ENCODE assay signal across 8 mouse cellular contexts in genomic region chr2:131187602-131187922, GRCm38 (mm10). TPM values are rescaled to one million over a fixed set of nuclear protein-coding genes. Genes with fewer than 3 reads are reported as not detected.
DNase-seq lines count a peak whose midpoint lies in the region; ATAC-seq and TF ChIP-seq lines count a peak whose summit lies in the region.

No protein-coding gene starts in this region.

- H3K9me3 ChIP-seq in kidney, embryonic 14.5 days (ENCODE audit: control insufficient read depth, low read length) = no peaks in the 10 kb centered on the region
- no peaks in the 10 kb centered on the region for H3K9me3 ChIP-seq in embryonic facial prominence, embryonic 10.5 days
- H3K9me3 ChIP-seq in hindbrain, postnatal 0 days (ENCODE audit: low read length) = no peaks in the 10 kb centered on the region

- 25% methylated on average over 3 of the region's 3 CpGs for WGBS in kidney, embryonic 14.5 days
- 27% methylated on average over 3 of the region's 3 CpGs for WGBS in embryonic facial prominence, embryonic 10.5 days
- WGBS in hindbrain, postnatal 0 days = 25% methylated on average over 3 of the region's 3 CpGs

- peak overlapping the region; percentile 38; the same call in 1 of the 2 replicates for H3K27ac ChIP-seq in kidney, embryonic 14.5 days (ENCODE audit: low read depth, low read length)
- peak overlapping the region; percentile 93 for H3K27ac ChIP-seq in embryonic facial prominence, embryonic 10.5 days (replicated peaks)
- peak overlapping the region; percentile 46; the same call in 1 of the 2 replicates for H3K27ac ChIP-seq in hindbrain, postnatal 0 days

- peaks cover 9% of the 10 kb centered on the region for H3K36me3 ChIP-seq in kidney, embryonic 14.5 days (ENCODE audit: control insufficient read depth, insufficient read depth, low read length)
- peaks cover 23% of the 10 kb centered on the region for H3K36me3 ChIP-seq in embryonic facial prominence, embryonic 10.5 days (replicated peaks)
- no peaks in the 10 kb centered on the region for H3K36me3 ChIP-seq in hindbrain, postnatal 0 days (ENCODE audit: insufficient read depth, low read length)

- TF ChIP-seq CTCF in hindbrain, postnatal 0 days (IDR thresholded peaks at IDR 0.05; ENCODE audit: low read depth) = no peak

- H3K4me1 ChIP-seq in kidney, embryonic 14.5 days (ENCODE audit: control insufficient read depth, insufficient read depth, low read length) = peaks cover 38% of the 10 kb centered on the region
- H3K4me1 ChIP-seq in embryonic facial prominence, embryonic 10.5 days = peaks cover 58% of the 10 kb centered on the region
- H3K4me1 ChIP-seq in hindbrain, postnatal 0 days (ENCODE audit: insufficient read depth, low read length) = peaks cover 17% of the 10 kb centered on the region

- H3K9ac ChIP-seq in kidney, embryonic 14.5 days (ENCODE audit: low read depth, low read length) = peak overlapping the region; percentile 68
- peak overlapping the region; percentile 53 for H3K9ac ChIP-seq in hindbrain, postnatal 0 days (replicated peaks; ENCODE audit: low read length)

- peak overlapping the region; percentile 82 for H3K4me2 ChIP-seq in kidney, embryonic 14.5 days (replicated peaks; ENCODE audit: low read depth, low read length)
- peak overlapping the region; percentile 69 for H3K4me2 ChIP-seq in hindbrain, postnatal 0 days (ENCODE audit: low read depth, low read length)

- H3K27me3 ChIP-seq in kidney, embryonic 14.5 days (ENCODE audit: control insufficient read depth, insufficient read depth, low read length) = peaks cover 3% of the 10 kb centered on the region; the same call in 1 of the 2 replicates
- peaks cover 8% of the 10 kb centered on the region; the same call in 1 of the 2 replicates for H3K27me3 ChIP-seq in embryonic facial prominence, embryonic 10.5 days (replicated peaks; ENCODE audit: low read depth, poor library complexity, severe bottlenecking)
- no peaks in the 10 kb centered on the region for H3K27me3 ChIP-seq in hindbrain, postnatal 0 days (ENCODE audit: insufficient read depth, low read length)

- DNase-seq in kidney, postnatal 4 days = no peak
- DNase-seq in embryonic facial prominence, embryonic 10.5 days (ENCODE audit: low spot score) = peak; percentile 41
- DNase-seq in hindbrain, postnatal 0 days (ENCODE audit: low spot score) = no peak
- DNase-seq in naive thymus-derived CD4-positive, alpha-beta T cell, adult 2 months (ENCODE audit: low read depth) = peak; percentile 33
- DNase-seq in cerebellum, postnatal 4 days (ENCODE audit: low spot score in 2 of 2) = no peak
- no peak for DNase-seq in urinary bladder, postnatal 10 days (ENCODE audit: low spot score)
- DNase-seq in cerebellum, adult 8-10 months = no peak

- H3K4me3 ChIP-seq in kidney, embryonic 14.5 days (ENCODE audit: low read length) = peak overlapping the region; percentile 64
- H3K4me3 ChIP-seq in embryonic facial prominence, embryonic 10.5 days = peak overlapping the region; percentile 76
- peak overlapping the region; percentile 49 for H3K4me3 ChIP-seq in hindbrain, postnatal 0 days (ENCODE audit: low read length)

- ATAC-seq in kidney, embryonic 14.5 days (ENCODE audit: low FRiP score, low TSS enrichment) = no peak
- ATAC-seq in hindbrain, postnatal 0 days = no peak

RNA-seq across cellular contexts. Expression of gene Spef1, which starts 0.5 kb away (rescaled TPM):
- polyA plus RNA-seq in kidney, embryonic 14.5 days (2014; fragmentation: Nextera tagmentation; extraction: Ambion mirVana) = 3.4 and 5.1 TPM in 2 replicates
- 3.2 TPM in 2 replicates for polyA plus RNA-seq in embryonic facial prominence, embryonic 10.5 days (2016; fragmentation: Nextera tagmentation; extraction: Ambion mirVana)
- 15.5 and 17.3 TPM in 2 replicates for total RNA-seq in hindbrain, postnatal 0 days (2014; rRNA removed)
- polyA plus RNA-seq in hindbrain, postnatal 0 days (2015; fragmentation: Nextera tagmentation; extraction: Ambion mirVana) = 7.8 and 8.9 TPM in 2 replicates

RNA-seq across cellular contexts. Expression of gene Cdc25b, which starts 0.8 kb away (rescaled TPM):
- 41.5 and 55.7 TPM in 2 replicates for polyA plus RNA-seq in kidney, embryonic 14.5 days (2014; fragmentation: Nextera tagmentation; extraction: Ambion mirVana)
- polyA plus RNA-seq in embryonic facial prominence, embryonic 10.5 days (2016; fragmentation: Nextera tagmentation; extraction: Ambion mirVana) = 50.0 and 52.6 TPM in 2 replicates
- 18.2 TPM in 2 replicates for total RNA-seq in hindbrain, postnatal 0 days (2014; rRNA removed)
- polyA plus RNA-seq in hindbrain, postnatal 0 days (2015; fragmentation: Nextera tagmentation; extraction: Ambion mirVana) = 22.2 and 24.0 TPM in 2 replicates

RNA-seq across cellular contexts. Expression of gene Cenpb, which starts 7.7 kb away (rescaled TPM):
- 6.9 and 8.0 TPM in 2 replicates for polyA plus RNA-seq in kidney, embryonic 14.5 days (2014; fragmentation: Nextera tagmentation; extraction: Ambion mirVana)
- polyA plus RNA-seq in embryonic facial prominence, embryonic 10.5 days (2016; fragmentation: Nextera tagmentation; extraction: Ambion mirVana) = 7.4 and 7.6 TPM in 2 replicates
- total RNA-seq in hindbrain, postnatal 0 days (2014; rRNA removed) = 106 and 112 TPM in 2 replicates
- 12.8 and 14.4 TPM in 2 replicates for polyA plus RNA-seq in hindbrain, postnatal 0 days (2015; fragmentation: Nextera tagmentation; extraction: Ambion mirVana)

RNA-seq across cellular contexts. Expression of gene Ap5s1, which starts 19.3 kb away (rescaled TPM):
- 22.2 and 23.7 TPM in 2 replicates for polyA plus RNA-seq in kidney, embryonic 14.5 days (2014; fragmentation: Nextera tagmentation; extraction: Ambion mirVana)
- 23.3 and 25.3 TPM in 2 replicates for polyA plus RNA-seq in embryonic facial prominence, embryonic 10.5 days (2016; fragmentation: Nextera tagmentation; extraction: Ambion mirVana)
- 63.0 and 67.6 TPM in 2 replicates for total RNA-seq in hindbrain, postnatal 0 days (2014; rRNA removed)
- polyA plus RNA-seq in hindbrain, postnatal 0 days (2015; fragmentation: Nextera tagmentation; extraction: Ambion mirVana) = 37.1 and 37.5 TPM in 2 replicates

RNA-seq across cellular contexts. Expression of gene 1700037H04Rik, which starts 27.7 kb away (rescaled TPM):
- polyA plus RNA-seq in kidney, embryonic 14.5 days (2014; fragmentation: Nextera tagmentation; extraction: Ambion mirVana) = 99.3 and 101 TPM in 2 replicates
- polyA plus RNA-seq in embryonic facial prominence, embryonic 10.5 days (2016; fragmentation: Nextera tagmentation; extraction: Ambion mirVana) = 115 and 119 TPM in 2 replicates
- total RNA-seq in hindbrain, postnatal 0 days (2014; rRNA removed) = 155 and 157 TPM in 2 replicates
- polyA plus RNA-seq in hindbrain, postnatal 0 days (2015; fragmentation: Nextera tagmentation; extraction: Ambion mirVana) = 76.0 and 79.3 TPM in 2 replicates

Comparison
In these comparisons a context has a peak if more than half of its experiments do, and no peak if none do; other contexts are left out.
1. H3K27ac ChIP-seq: peak in every context shown above with its lines; median percentile 93 in embryonic facial prominence, embryonic 10.5 days; 46 in hindbrain, postnatal 0 days; 38 in kidney, embryonic 14.5 days.
2. DNase-seq: peak in embryonic facial prominence, embryonic 10.5 days (single experiment) and naive thymus-derived CD4-positive, alpha-beta T cell, adult 2 months (single experiment); none in kidney, postnatal 4 days (0 of 2), hindbrain, postnatal 0 days (single experiment), cerebellum, postnatal 4 days (0 of 2), urinary bladder, postnatal 10 days (single experiment) and cerebellum, adult 8-10 months (single experiment).
3. Peak in every context shown above with its lines, with median percentiles within 50 percentile points of each other: H3K4me3 ChIP-seq.